Mouse (Mus musculus) adrenal gland, adult 8-10 months (tissue): Measurements from ENCODE around the gene Tmod3. TPM values are rescaled to one million over a fixed set of nuclear protein-coding genes. Genes with fewer than 3 reads are reported as not detected.

Experiments used
- DNase-seq: peaks from one replicate; pipeline ENCODE4 v3.0.0; 2022
- total RNA-seq, 4 experiments: library from RNA; stranded (reverse); gene quantifications; 2 replicates each; pipeline ENCODE4 v1.2.4; 2022

Gene Tmod3
- 10 to 100 TPM; 49.5 to 64.9 (median 56.5) TPM for total RNA-seq

DNA sequence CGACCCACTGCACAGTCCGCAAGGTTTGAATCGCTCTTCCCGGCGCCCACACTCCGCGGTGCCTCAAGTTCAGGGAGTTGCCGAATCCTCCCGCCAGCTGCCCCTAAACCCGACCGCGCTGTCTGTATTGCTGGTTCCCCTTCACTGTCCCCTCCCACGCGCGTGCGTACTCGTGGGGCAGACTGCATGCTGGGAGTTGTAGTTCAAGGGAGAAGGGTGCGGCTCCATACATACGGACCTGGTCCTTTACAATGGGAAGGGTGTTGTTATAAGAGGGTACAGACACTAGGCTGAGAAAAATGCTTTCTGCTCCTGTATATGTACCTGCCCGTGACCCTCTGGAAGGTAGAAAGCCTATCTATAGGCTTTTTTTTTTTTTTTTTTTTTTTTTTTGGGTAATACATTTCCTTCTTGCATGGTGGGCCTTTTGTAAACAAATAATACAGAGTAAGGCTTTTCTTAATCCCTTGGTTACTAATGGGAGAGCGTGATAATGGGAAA, at the start of gene Tmod3:
Gene Tmod3, minus strand, starts transcription at position 146 of the 501 bp plus-strand sequence.
- peak; percentile 94 for DNase-seq

DNA sequence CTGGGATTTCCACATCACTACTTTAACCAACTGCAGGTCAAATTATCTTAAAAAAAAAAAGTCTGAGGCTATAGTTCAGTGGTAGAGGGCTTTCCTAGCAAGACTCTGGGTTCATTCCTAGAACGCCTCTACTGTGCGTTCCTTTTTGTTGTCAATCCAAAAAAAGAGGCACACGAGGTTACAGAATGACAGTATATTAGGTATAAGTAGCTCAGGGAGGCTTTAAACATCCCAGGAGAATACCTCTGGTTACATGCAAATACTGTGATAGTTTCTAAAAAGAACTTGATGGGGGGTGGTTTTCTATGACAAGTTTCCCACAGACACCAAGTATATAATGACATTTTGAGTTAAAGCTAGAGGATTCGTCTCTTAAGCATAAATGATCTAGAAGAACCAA, 48.0 kb upstream of the Tmod3 start:
- DNase-seq, result no peak

GRCm38 (mm10) chr9:75601510-75601909, 42.1 kb upstream of the Tmod3 start:
- DNase-seq, result no peak

DNA sequence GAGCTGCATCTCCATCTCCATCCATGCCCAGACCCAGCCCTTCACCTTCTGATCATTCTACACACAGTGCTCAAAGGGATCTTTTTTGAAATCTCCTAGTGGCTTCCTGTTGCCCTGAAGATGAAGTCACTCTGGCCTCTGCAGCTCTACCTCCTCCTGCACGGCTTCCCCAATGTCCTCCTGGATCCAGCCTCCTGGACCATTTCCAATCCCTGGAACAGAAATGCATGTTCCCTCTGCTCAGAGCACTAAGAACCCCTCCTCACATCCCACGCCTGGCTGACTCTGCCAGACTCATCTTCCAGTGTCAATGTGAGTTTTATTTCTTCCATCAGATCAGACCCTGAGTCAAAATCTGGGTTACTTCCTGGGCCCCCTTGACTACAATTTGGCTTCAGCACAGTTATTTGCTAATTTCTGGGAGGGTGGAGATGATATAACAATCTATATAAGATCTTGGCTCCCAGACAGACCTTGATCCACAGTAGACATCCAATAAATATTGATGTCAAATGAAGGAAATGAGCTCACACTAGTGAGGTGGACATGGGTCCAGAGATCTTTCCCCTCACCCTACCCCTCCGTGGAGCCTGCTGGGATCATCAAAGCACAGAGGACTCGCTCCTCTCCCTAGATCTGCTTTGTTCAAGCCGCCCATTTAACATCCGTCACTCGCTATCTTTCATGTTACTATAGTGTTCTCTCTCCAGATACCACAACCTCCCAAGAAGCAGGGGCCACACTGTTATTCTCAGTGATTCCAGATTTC, 40.9 kb upstream of the Tmod3 start:
- no peak for DNase-seq

- no peak for DNase-seq
Observed at GRCm38 (mm10) chr9:75599191-75599841, 39.9 kb upstream of the Tmod3 start.

DNA sequence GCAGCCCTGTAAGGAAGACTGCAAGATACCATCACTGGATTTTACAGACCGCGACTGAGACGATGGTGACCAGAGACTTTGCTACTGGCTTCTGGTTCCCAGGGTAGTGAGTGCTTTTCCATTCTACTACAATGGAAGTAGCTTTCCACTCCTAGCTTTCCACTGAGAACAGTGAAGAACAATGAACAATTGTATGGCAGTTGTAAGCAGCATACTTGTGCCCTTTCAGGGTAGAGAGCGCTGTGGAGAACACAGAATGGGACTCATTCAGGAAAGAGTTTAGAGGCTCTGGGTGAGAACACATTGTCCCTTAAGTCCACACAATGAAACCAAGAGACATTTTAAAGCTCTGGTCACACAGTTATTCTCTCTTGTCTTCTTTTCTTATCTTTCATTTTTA, 38.1 kb upstream of the Tmod3 start:
- DNase-seq, result no peak

DNA sequence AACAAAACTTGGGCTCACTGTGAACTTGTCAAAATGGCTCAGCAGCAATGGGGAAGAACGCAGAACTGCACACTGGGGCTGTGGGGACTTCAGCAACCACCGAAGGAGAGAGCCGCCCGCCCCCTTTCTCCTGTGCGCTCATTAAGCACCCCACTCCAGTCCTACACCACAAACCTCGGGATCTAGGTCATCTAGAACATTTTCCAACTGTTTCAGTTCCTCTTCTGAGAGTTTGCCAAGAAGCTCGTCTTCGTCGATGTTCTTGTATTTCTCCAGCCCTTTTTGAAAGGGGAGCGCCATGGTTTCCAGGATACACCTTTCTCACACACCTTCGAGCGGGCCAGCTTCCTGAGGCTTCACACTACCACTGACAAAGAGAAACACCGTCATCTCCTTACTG, 37.6 kb upstream of the Tmod3 start:
- no peak for DNase-seq

- no peak for DNase-seq
Observed at GRCm38 (mm10) chr9:75593481-75593880, 34.0 kb upstream of the Tmod3 start.

GRCm38 (mm10) chr9:75589850-75590790, 30.7 kb upstream of the Tmod3 start:
- no peak for DNase-seq

DNA sequence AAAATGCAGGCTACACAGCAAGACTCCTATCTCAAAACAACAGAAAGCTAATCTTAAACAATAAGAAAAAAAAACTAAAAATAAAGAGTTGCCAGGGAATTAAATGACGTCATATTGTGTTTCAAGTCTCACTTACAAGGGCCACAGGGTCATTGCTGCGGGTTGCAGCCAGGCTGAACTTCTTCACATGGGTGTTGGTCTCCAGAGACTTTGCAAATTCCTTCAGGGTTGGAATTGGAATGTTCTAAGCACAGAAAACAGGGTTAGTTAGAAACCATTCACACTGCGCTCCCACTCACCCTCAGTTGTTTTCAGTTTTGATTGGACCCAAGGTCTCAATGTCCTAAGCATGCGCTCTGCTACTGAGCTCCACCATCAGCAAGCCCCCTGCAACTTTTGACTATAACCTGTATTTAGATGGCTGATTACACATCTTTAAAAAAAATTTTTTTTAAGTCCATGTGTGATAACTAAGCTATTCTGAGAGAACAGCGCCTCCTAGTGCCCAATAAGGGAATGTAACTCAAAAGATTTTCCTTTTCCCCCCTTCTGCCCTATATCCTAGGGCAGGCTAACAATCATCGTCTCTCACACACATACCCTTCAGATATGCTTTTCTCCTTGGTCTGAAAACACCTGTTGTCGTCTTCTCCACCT, 22.4 kb upstream of the Tmod3 start:
- DNase-seq, result no peak

- no peak for DNase-seq
Observed at GRCm38 (mm10) chr9:75579321-75579720, 19.9 kb upstream of the Tmod3 start.

- no peak for DNase-seq
Observed at GRCm38 (mm10) chr9:75571036-75571942, 11.8 kb upstream of the Tmod3 start.

DNA sequence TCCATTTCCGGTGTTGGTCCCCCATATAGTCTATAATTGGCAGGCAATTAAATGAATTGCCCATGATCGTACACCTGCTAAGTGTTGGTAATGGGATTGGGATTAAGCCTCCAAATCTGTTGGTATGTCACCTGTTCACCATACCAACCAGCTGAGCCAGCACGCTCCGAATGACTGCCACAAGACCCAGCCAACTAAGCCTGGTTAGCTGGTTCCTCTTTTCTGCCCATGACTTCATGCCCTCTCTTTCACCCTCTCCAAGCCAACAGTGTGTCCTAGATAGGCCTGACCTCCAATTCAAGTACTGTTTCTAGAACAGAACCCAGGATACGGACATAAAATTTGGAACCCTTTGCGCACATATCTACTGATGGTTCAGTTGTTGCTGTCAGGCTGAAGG, 8.9 kb upstream of the Tmod3 start:
- no peak for DNase-seq

- DNase-seq, result no peak
Observed at GRCm38 (mm10) chr9:75564892-75565291, 5.4 kb upstream of the Tmod3 start.

DNA sequence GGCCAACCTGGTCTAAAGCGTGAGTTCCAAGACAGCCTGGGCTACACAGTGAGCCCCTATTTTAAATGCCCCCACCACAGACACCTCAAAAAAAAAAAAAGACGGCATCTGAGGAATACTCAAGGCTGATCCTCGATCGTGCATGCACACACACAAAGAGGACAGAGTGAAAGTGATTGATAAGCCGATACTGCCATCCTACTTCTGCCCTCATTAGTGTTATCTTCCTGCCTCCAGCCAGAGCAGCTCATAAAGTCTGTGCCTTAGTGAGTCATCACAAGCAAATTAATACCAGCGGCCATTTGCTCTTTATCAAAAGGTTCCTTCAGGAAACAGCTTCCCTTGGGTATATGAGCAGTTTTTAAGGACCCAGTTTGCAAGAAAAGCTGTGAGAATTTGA, 4.2 kb upstream of the Tmod3 start:
- DNase-seq, result no peak

DNA sequence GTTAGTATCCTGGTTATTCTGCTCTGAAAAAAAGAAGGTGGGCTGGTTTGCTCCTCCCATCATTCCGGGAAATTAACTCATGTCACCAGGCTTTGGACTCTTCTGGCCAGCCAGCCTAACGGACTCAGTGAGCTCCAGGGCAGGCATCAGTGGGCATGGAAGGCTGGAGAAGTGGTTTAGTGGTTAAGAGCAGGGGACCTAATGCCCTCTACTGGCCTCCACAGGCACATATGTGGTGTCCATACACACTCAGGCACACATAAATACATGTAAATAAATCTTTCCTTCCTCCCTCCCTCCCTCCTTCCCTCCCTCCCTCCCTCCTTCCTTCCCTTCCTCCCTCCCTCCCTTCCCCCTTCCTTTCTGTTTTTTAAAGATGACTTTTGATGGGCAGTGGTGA, 3.7 kb upstream of the Tmod3 start:
- no peak for DNase-seq

GRCm38 (mm10) chr9:75561040-75561669, 1.7 kb upstream of the Tmod3 start:
- DNase-seq, result no peak

- no peak for DNase-seq
Observed at GRCm38 (mm10) chr9:75560353-75560752, 896 bp upstream of the Tmod3 start.

DNA sequence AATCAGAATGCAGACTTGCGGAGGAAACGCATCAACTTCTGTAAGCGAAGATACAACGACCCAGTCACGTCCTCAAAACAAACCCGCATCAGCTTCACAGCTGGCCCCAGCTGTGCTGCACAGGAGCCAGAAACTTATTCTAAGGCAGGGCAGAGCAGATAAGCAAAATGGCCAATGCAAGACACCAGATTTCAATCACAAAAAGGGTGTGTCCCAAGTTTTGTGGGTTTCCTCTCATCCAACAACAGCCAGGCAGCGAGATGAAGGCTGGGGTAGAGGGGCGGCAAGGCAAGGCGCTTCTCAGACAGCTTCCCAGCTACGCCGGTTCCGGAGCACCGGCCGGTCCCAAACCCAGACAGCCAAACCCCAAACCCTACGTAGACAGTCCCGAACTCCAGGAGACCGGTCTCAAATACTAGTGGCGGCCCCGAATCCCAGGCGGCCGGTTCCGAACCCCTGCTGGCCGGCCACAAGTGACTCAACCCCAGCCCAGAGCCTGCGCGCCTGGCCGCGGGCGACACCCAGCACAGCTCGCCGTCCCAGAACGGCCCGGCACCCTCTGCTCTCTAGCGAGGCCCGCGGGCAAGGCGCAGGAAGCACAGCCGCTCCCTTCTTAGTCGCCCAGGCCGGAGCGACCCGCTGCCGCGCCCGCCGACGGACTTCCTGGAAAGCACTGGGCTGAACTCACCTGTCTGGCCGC, 495 bp downstream of the Tmod3 start:
- DNase-seq, result no peak

DNA sequence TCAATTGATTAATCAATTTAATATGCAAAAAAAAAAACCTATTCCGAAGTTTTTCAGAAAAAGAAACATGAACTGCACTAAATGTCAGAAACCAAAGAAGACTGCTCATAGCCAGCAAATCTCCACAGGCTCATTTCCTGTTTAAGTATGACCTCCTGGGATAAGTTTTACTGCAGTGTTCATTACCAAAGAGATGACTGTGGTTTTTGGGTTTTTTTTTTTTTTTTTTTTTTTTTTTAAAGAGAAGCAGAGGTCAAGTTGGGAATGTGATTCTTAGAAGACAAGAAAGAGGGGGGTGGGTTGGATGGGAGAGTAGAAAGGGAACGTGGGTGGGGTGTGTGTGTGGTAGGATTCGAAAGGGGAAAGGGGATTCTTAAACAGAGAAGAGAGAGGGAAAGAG, 1.1 kb downstream of the Tmod3 start:
- DNase-seq, result no peak
